Mouse (Mus musculus): Measurements from ENCODE around the gene Pced1b.

DNA sequence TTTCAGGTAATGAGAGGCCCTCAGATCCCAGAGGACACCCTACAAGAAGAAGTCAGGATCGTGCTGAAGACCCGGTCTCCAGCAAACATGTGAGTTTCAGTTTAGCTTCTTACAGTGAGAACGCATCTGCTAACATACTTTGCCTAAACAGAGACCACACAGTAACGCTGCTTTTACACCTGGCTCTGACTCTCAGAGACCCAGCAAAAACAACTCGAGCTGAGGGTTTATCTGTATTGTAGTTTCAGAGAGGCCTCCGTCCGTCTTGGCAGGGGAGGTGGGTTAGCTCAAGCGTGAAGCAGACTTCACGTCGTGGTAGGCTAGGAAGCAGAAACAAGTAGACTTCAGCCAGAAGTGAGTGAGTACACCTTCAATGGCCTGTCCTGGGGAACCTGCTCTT, 30.4 kb downstream of the Pced1b start:
- no peak for TF ChIP-seq EP300 (IDR thresholded peaks at IDR 0.05; ENCODE audit: low read depth)
- TF ChIP-seq CTCF (IDR thresholded peaks at IDR 0.05; ENCODE audit: low read depth), result no peak
